Mouse (Mus musculus): ENCODE measurements around the gene N4bp1.

The N4bp1 gene

GRCm38 (mm10) chr8:86897726-86898419 is 12.8 kb upstream of the N4bp1 start:
- DNase-seq (ENCODE audit: low read depth, low spot score) = no peak

- DNase-seq (ENCODE audit: low read depth, low spot score) = no peak
Observed at GRCm38 (mm10) chr8:86895390-86895789, 10.3 kb upstream of the N4bp1 start.

GRCm38 (mm10) chr8:86894194-86894761 is 9.2 kb upstream of the N4bp1 start:
- DNase-seq (ENCODE audit: low read depth, low spot score) = no peak

- no peak for DNase-seq (ENCODE audit: low read depth, low spot score)
Observed at GRCm38 (mm10) chr8:86893554-86893953, 8.5 kb upstream of the N4bp1 start.

GRCm38 (mm10) chr8:86891533-86891932 is 6.5 kb upstream of the N4bp1 start:
- no peak for DNase-seq (ENCODE audit: low read depth, low spot score)

- no peak for DNase-seq (ENCODE audit: low read depth, low spot score)
Observed at GRCm38 (mm10) chr8:86888058-86888939, 3.2 kb upstream of the N4bp1 start.

- no peak for DNase-seq (ENCODE audit: low read depth, low spot score)
Observed at GRCm38 (mm10) chr8:86884067-86884466, 991 bp downstream of the N4bp1 start.

GRCm38 (mm10) chr8:86882568-86883478 is 2.2 kb downstream of the N4bp1 start:
- no peak for DNase-seq (ENCODE audit: low read depth, low spot score)

- DNase-seq (ENCODE audit: low read depth, low spot score) = no peak
Observed at GRCm38 (mm10) chr8:86881951-86882350, 3.1 kb downstream of the N4bp1 start.

- no peak for DNase-seq (ENCODE audit: low read depth, low spot score)
Observed at GRCm38 (mm10) chr8:86881068-86881609, 3.9 kb downstream of the N4bp1 start.

- DNase-seq (ENCODE audit: low read depth, low spot score) = no peak
Observed at GRCm38 (mm10) chr8:86876831-86877230, 8.2 kb downstream of the N4bp1 start.

- no peak for DNase-seq (ENCODE audit: low read depth, low spot score)
Observed at GRCm38 (mm10) chr8:86874055-86874454, 11.0 kb downstream of the N4bp1 start.

GRCm38 (mm10) chr8:86873151-86873550 is 11.9 kb downstream of the N4bp1 start:
- DNase-seq (ENCODE audit: low read depth, low spot score) = no peak

GRCm38 (mm10) chr8:86872097-86872815 is 12.8 kb downstream of the N4bp1 start:
- DNase-seq (ENCODE audit: low read depth, low spot score) = no peak

GRCm38 (mm10) chr8:86871421-86871820 is 13.6 kb downstream of the N4bp1 start:
- no peak for DNase-seq (ENCODE audit: low read depth, low spot score)

GRCm38 (mm10) chr8:86870771-86871170 is 14.3 kb downstream of the N4bp1 start:
- DNase-seq (ENCODE audit: low read depth, low spot score) = no peak

GRCm38 (mm10) chr8:86868041-86868440 is 17.0 kb downstream of the N4bp1 start:
- DNase-seq (ENCODE audit: low read depth, low spot score) = no peak

- DNase-seq (ENCODE audit: low read depth, low spot score) = no peak
Observed at GRCm38 (mm10) chr8:86864764-86865163, 20.3 kb downstream of the N4bp1 start.

GRCm38 (mm10) chr8:86862837-86863236 is 22.2 kb downstream of the N4bp1 start:
- DNase-seq (ENCODE audit: low read depth, low spot score) = no peak

- no peak for DNase-seq (ENCODE audit: low read depth, low spot score)
Observed at GRCm38 (mm10) chr8:86862155-86862816, 22.8 kb downstream of the N4bp1 start.

Measured in embryo, embryonic 11.5 days (tissue).